Mouse (Mus musculus) forebrain, embryonic 13.5 days (tissue): ENCODE results near the gene Ccer2. TPM values are rescaled to one million over a fixed set of nuclear protein-coding genes. Genes with fewer than 3 reads are reported as not detected.
A peak's percentile ranks its signal among the peaks of the same experiment; 100 is the strongest.

ENCODE experiments used
- ATAC-seq: fragments of 200-750 bp; cut with Nextera tagmentation; 2 replicates; pipeline ENCODE4 v1.8.0; 2017
- H3K27ac ChIP-seq: fragments of 300-500 bp; sonication (generic); 2 replicates; pipeline ENCODE4 v1.5.1; 2015; ENCODE audit warnings: inconsistent platforms, mild to moderate bottlenecking, moderate library complexity
- H3K27me3 ChIP-seq: fragments of 300-500 bp; sonication (generic); 2 replicates; pipeline ENCODE4 v1.6.1; 2015; ENCODE audit warnings: mild to moderate bottlenecking, inconsistent platforms
- H3K36me3 ChIP-seq: fragments of 300-500 bp; sonication (generic); 2 replicates; pipeline ENCODE4 v1.6.1; 2015; ENCODE audit warnings: mild to moderate bottlenecking, inconsistent platforms; ENCODE audit not compliant: poor library complexity, severe bottlenecking
- H3K4me1 ChIP-seq: fragments of 300-500 bp; sonication (generic); 2 replicates; pipeline ENCODE4 v1.6.1; 2015; ENCODE audit warnings: inconsistent platforms
- H3K4me2 ChIP-seq: fragments of 300-500 bp; sonication (generic); 2 replicates; pipeline ENCODE4 v1.6.1; 2015; ENCODE audit warnings: inconsistent platforms, mild to moderate bottlenecking, moderate library complexity
- H3K4me3 ChIP-seq: fragments of 300-500 bp; sonication (generic); 2 replicates; pipeline ENCODE4 v1.5.1; 2015; ENCODE audit warnings: mild to moderate bottlenecking, inconsistent platforms
- H3K9ac ChIP-seq: fragments of 300-500 bp; sonication (generic); 2 replicates; pipeline ENCODE4 v1.6.1; 2015; ENCODE audit warnings: mild to moderate bottlenecking, inconsistent platforms
- H3K9me3 ChIP-seq: fragments of 300-500 bp; sonication (generic); replicated peaks from 2 replicates; pipeline ENCODE4 v1.6.1; 2016; ENCODE audit warnings: inconsistent platforms
- WGBS: fragments of 180-500 bp; shearing (Covaris S2); methylation state at CpG from one replicate; pipeline ENCODE4 v1.1.7; 2015; 5-methylcytosine and 5-hydroxymethylcytosine counted together
- polyA plus RNA-seq: library from polyadenylated mRNA; unstranded; fragments of >200 nt; fragmentation: Nextera tagmentation; extraction: Ambion mirVana; gene quantifications from 2 replicates; pipeline ENCODE4 v1.2.1, GENCODE M21; 2015

Ccer2 gene
- not detected in 2 replicates for polyA plus RNA-seq

- Histone ChIP-seq H3K9ac (peak within 1 kb of the TSS; percentile 45; the same call in 1 of the 2 replicates), H3K36me3 (peaks cover 46% of the 10 kb centered on the region), H3K4me1 (peaks cover 9% of the 10 kb centered on the region; the same call in 1 of the 2 replicates), H3K4me2 (peak within 1 kb of the TSS; percentile 45), H3K27ac (no peak within 1 kb of the TSS), H3K9me3 (no peaks in the 10 kb centered on the region), H3K4me3 (peak within 1 kb of the TSS; percentile 12; the same call in 1 of the 2 replicates), H3K27me3 (peaks cover 26% of the 10 kb centered on the region)
- no peak for ATAC-seq
- 5% methylated on average over 17 of the region's 17 CpGs for WGBS
These were observed at the start of gene Ccer2 for GRCm38 (mm10) chr7:28756079-28756478. Ccer2 (plus strand) TSS chr7:28756174.

GRCm38 (mm10) chr7:28709454-28709853 is 46.5 kb upstream of the Ccer2 start:
- Histone ChIP-seq H3K27ac (no peak overlapping the region), H3K9ac (no peak overlapping the region), H3K4me1 (no peaks in the 10 kb centered on the region), H3K27me3 (no peaks in the 10 kb centered on the region), H3K4me3 (no peak overlapping the region), H3K9me3 (no peaks in the 10 kb centered on the region; the same call in 1 of the 2 replicates), H3K36me3 (no peaks in the 10 kb centered on the region), H3K4me2 (no peak overlapping the region)
- ATAC-seq, result no peak

GRCm38 (mm10) chr7:28710962-28711361 is 45.0 kb upstream of the Ccer2 start:
- Histone ChIP-seq H3K4me3 (no peak overlapping the region), H3K27ac (no peak overlapping the region), H3K9me3 (no peaks in the 10 kb centered on the region; the same call in 1 of the 2 replicates), H3K4me1 (0 out of 2 replicates have a peak, but pooled peaks cover under 1% of the 10 kb centered on the region), H3K27me3 (0 out of 2 replicates have a peak, but pooled peaks cover 3% of the 10 kb centered on the region), H3K9ac (no peak overlapping the region), H3K36me3 (no peaks in the 10 kb centered on the region), H3K4me2 (no peak overlapping the region)
- ATAC-seq, result no peak
- 63% methylated on average over 3 of the region's 3 CpGs for WGBS

GRCm38 (mm10) chr7:28714667-28715066 is 41.3 kb upstream of the Ccer2 start:
- H3K9ac ChIP-seq, result no peak overlapping the region

GRCm38 (mm10) chr7:28715598-28715997 is 40.4 kb upstream of the Ccer2 start:
- 0 out of 2 replicates have a peak, but pooled peaks cover 9% of the 10 kb centered on the region for H3K4me1 ChIP-seq
- no peak overlapping the region for H3K27ac ChIP-seq
- H3K4me3 ChIP-seq, result no peak overlapping the region
- H3K4me2 ChIP-seq, result no peak overlapping the region
- WGBS, result 92% methylated on average over 2 of the region's 2 CpGs
- no peak overlapping the region for H3K9ac ChIP-seq
- 0 out of 2 replicates have a peak, but pooled peaks cover 3% of the 10 kb centered on the region for H3K27me3 ChIP-seq
- ATAC-seq, result no peak
- no peaks in the 10 kb centered on the region for H3K9me3 ChIP-seq
- no peaks in the 10 kb centered on the region for H3K36me3 ChIP-seq

More at GRCm38 (mm10) chr7:28714667-28715066, 41.3 kb upstream of the Ccer2 start:
- Histone ChIP-seq H3K4me3 (no peak overlapping the region), H3K27ac (no peak overlapping the region), H3K9me3 (no peaks in the 10 kb centered on the region), H3K36me3 (no peaks in the 10 kb centered on the region), H3K27me3 (0 out of 2 replicates have a peak, but pooled peaks cover 3% of the 10 kb centered on the region), H3K4me2 (no peak overlapping the region), H3K4me1 (0 out of 2 replicates have a peak, but pooled peaks cover 9% of the 10 kb centered on the region)
- WGBS, result 87% methylated on average over 5 of the region's 5 CpGs
- no peak for ATAC-seq

- Histone ChIP-seq H3K4me3 (peak within 1 kb of the TSS; percentile 46), H3K9ac (peak within 1 kb of the TSS; percentile 68), H3K36me3 (no peaks in the 10 kb centered on the region), H3K4me1 (0 out of 2 replicates have a peak, but pooled peaks cover 9% of the 10 kb centered on the region), H3K27ac (no peak within 1 kb of the TSS), H3K27me3 (0 out of 2 replicates have a peak, but pooled peaks cover 3% of the 10 kb centered on the region), H3K4me2 (peak within 1 kb of the TSS; percentile 73), H3K9me3 (no peaks in the 10 kb centered on the region)
- 1% methylated on average over 36 of the region's 36 CpGs for WGBS
- ATAC-seq, result peak; percentile 70
These were observed 39.2 kb upstream of the Ccer2 start, which contains the start of gene Fbxo17 for GRCm38 (mm10) chr7:28716590-28717281. Fbxo17 (plus strand) TSS chr7:28716804.

- no peak overlapping the region for H3K27ac ChIP-seq
- WGBS, result 86% methylated on average over 10 of the region's 10 CpGs
- 0 out of 2 replicates have a peak, but pooled peaks cover 3% of the 10 kb centered on the region for H3K27me3 ChIP-seq
- no peak overlapping the region for H3K4me3 ChIP-seq
- H3K9me3 ChIP-seq, result no peaks in the 10 kb centered on the region
- 0 out of 2 replicates have a peak, but pooled peaks cover 9% of the 10 kb centered on the region for H3K4me1 ChIP-seq
- no peak overlapping the region for H3K9ac ChIP-seq
- H3K36me3 ChIP-seq, result no peaks in the 10 kb centered on the region
- H3K4me2 ChIP-seq, result no peak overlapping the region
- no peak for ATAC-seq
These were observed 38.2 kb upstream of the Ccer2 start for GRCm38 (mm10) chr7:28717726-28718125.

GRCm38 (mm10) chr7:28719159-28719558 is 36.8 kb upstream of the Ccer2 start:
- Histone ChIP-seq H3K36me3 (no peaks in the 10 kb centered on the region), H3K9me3 (no peaks in the 10 kb centered on the region), H3K27me3 (0 out of 2 replicates have a peak, but pooled peaks cover 3% of the 10 kb centered on the region), H3K4me1 (0 out of 2 replicates have a peak, but pooled peaks cover 9% of the 10 kb centered on the region), H3K4me2 (no peak overlapping the region), H3K9ac (no peak overlapping the region), H3K27ac (no peak overlapping the region), H3K4me3 (no peak overlapping the region)
- no peak for ATAC-seq
- 63% methylated on average over 4 of the region's 4 CpGs for WGBS

- no peak overlapping the region for H3K9ac ChIP-seq
- no peak for ATAC-seq
- H3K4me2 ChIP-seq, result no peak overlapping the region
- H3K4me3 ChIP-seq, result no peak overlapping the region
- no peak overlapping the region for H3K27ac ChIP-seq
- H3K27me3 ChIP-seq, result 0 out of 2 replicates have a peak, but pooled peaks cover 3% of the 10 kb centered on the region
- H3K36me3 ChIP-seq, result peaks cover 2% of the 10 kb centered on the region; the same call in 1 of the 2 replicates
- 0 out of 2 replicates have a peak, but pooled peaks cover 9% of the 10 kb centered on the region for H3K4me1 ChIP-seq
- 80% methylated on average over 2 of the region's 2 CpGs for WGBS
- H3K9me3 ChIP-seq, result no peaks in the 10 kb centered on the region
These were observed 36.3 kb upstream of the Ccer2 start for GRCm38 (mm10) chr7:28719650-28720049.

- 81% methylated on average over 3 of the region's 3 CpGs for WGBS
- ATAC-seq, result no peak
- H3K4me3 ChIP-seq, result no peak overlapping the region
- H3K9ac ChIP-seq, result no peak overlapping the region
- H3K27me3 ChIP-seq, result no peaks in the 10 kb centered on the region
- H3K9me3 ChIP-seq, result no peaks in the 10 kb centered on the region
- 0 out of 2 replicates have a peak, but pooled peaks cover 9% of the 10 kb centered on the region for H3K4me1 ChIP-seq
- H3K27ac ChIP-seq, result no peak overlapping the region
- no peak overlapping the region for H3K4me2 ChIP-seq
- H3K36me3 ChIP-seq, result peaks cover 3% of the 10 kb centered on the region; the same call in 1 of the 2 replicates
These were observed 35.0 kb upstream of the Ccer2 start for GRCm38 (mm10) chr7:28720753-28721537.

GRCm38 (mm10) chr7:28722079-28722478 is 33.9 kb upstream of the Ccer2 start:
- Histone ChIP-seq H3K27me3 (no peaks in the 10 kb centered on the region), H3K9me3 (no peaks in the 10 kb centered on the region), H3K4me1 (0 out of 2 replicates have a peak, but pooled peaks cover 1% of the 10 kb centered on the region), H3K9ac (no peak overlapping the region), H3K4me3 (no peak overlapping the region), H3K4me2 (no peak overlapping the region), H3K27ac (no peak overlapping the region), H3K36me3 (peaks cover 3% of the 10 kb centered on the region; the same call in 1 of the 2 replicates)
- ATAC-seq, result no peak
- WGBS, result 97% methylated on average over 7 of the region's 7 CpGs
